Mouse (Mus musculus): ENCODE data around the gene Cftr. TPM values are rescaled to one million over a fixed set of nuclear protein-coding genes. Genes with fewer than 3 reads are reported as not detected.

Cftr gene
- polyA plus RNA-seq (2015; fragmentation: Nextera tagmentation; extraction: Ambion mirVana), result 0.26 and 0.33 TPM in 2 replicates

GRCm38 (mm10) chr6:18170311-18170922, at the start of gene Cftr:
TSS of gene Cftr (plus strand) at chr6:18170687.

Other genes starting within 250 kb of the Cftr start
- 57.4 and 61.5 TPM in 2 replicates for gene Wnt2, start 140.1 kb upstream of the Cftr start, polyA plus RNA-seq (2015; fragmentation: Nextera tagmentation; extraction: Ambion mirVana)
- 51.4 and 56.5 TPM in 2 replicates for gene Asz1, start 61.6 kb upstream of the Cftr start, polyA plus RNA-seq (2015; fragmentation: Nextera tagmentation; extraction: Ambion mirVana)